Mouse (Mus musculus): ENCODE data around the gene Pla2g16.

DNA sequence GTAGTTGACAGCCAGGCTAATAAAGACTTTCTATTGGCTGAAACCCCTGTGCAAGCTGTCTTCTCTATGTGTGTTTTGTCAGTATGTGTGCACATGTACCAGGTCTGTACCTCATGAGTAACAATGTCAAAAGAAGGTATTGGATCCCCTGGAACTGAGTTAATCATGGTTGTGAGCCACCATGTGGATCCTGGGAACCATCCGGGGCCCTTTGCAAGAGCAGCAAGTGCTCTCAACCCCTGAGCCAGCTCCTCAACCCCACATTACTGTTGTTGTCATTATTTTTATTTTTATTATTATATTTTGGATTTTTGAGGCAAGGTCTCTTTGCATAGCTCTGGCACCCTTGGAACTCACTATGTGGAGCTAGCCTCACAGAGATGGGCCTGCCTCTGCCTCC, 618 bp upstream of the Pla2g16 start:
- TF ChIP-seq CTCF (conservative IDR thresholded peaks at IDR 0.05; ENCODE audit: insufficient read depth, insufficient read length, low read depth, low read length) (no peak), POLR2A (IDR thresholded peaks at IDR 0.05; ENCODE audit: low read depth, low read length) (no peak)

Data from kidney, adult 2 months (tissue).